Mouse (Mus musculus) MEL (cell line): ENCODE measurements around the gene Rph3al. TPM values are rescaled to one million over a fixed set of nuclear protein-coding genes. Genes with fewer than 3 reads are reported as not detected.

Experiments
- DNase-seq: peaks from one replicate; pipeline ENCODE4 v3.0.0; 2011; ENCODE audit warnings: low read depth, low spot score
- H3K27ac ChIP-seq: 2 replicates; pipeline ENCODE4 v1.5.1; 2012; ENCODE audit warnings: low read depth, mild to moderate bottlenecking, control low read depth, low read length, moderate library complexity; ENCODE audit not compliant: control insufficient read depth
- H3K27me3 ChIP-seq, 2 experiments: fragments of 150-350 bp in 1 of 2; sonication (generic) in 1 of 2; 2 replicates each; pipeline ENCODE4 v1.6.1; 2012; ENCODE audit warnings: low read length in 2 of 2, mild to moderate bottlenecking in 2 of 2, improper control_type of control experiment in 1 of 2, moderate library complexity in 1 of 2; ENCODE audit not compliant: insufficient read depth in 2 of 2, control insufficient read depth in 1 of 2
- H3K36me3 ChIP-seq, 2 experiments: 2 replicates each; pipeline ENCODE4 v1.6.1; 2012 to 2014; ENCODE audit warnings: low read length in 2 of 2, improper control_type of control experiment in 1 of 2, inconsistent platforms in 1 of 2, mild to moderate bottlenecking in 1 of 2; ENCODE audit not compliant: insufficient read depth in 2 of 2, control insufficient read depth in 1 of 2
- H3K4me1 ChIP-seq, 2 experiments: fragments of 150-350 bp in 1 of 2; sonication (generic) in 1 of 2; 2 replicates each; pipeline ENCODE4 v1.6.1; 2012; ENCODE audit warnings: low read length in 2 of 2, improper control_type of control experiment in 1 of 2, mild to moderate bottlenecking in 1 of 2; ENCODE audit not compliant: insufficient read depth in 2 of 2, control insufficient read depth in 1 of 2
- H3K4me3 ChIP-seq, 2 experiments: fragments of 150-350 bp in 1 of 2; sonication (generic) in 1 of 2; 2 replicates each; pipeline ENCODE4 v1.5.1; 2012; ENCODE audit warnings: low read depth in 2 of 2, low read length in 2 of 2, mild to moderate bottlenecking in 2 of 2, moderate library complexity in 2 of 2, control low read depth in 1 of 2, improper control_type of control experiment in 1 of 2; ENCODE audit not compliant: control insufficient read depth in 1 of 2, insufficient read depth in 1 of 2
- H3K79me2 ChIP-seq: 2 replicates; pipeline ENCODE4 v1.6.1; 2012; ENCODE audit warnings: mild to moderate bottlenecking, low read length, moderate library complexity; ENCODE audit not compliant: control insufficient read depth, poor library complexity, insufficient read depth
- H3K9ac ChIP-seq: 2 replicates; pipeline ENCODE4 v1.6.1; 2012; ENCODE audit warnings: low read depth, mild to moderate bottlenecking, control low read depth, low read length, moderate library complexity; ENCODE audit not compliant: control insufficient read depth, poor library complexity, severe bottlenecking
- H3K9me3 ChIP-seq: fragments of 150-350 bp; sonication (generic); replicated peaks from 2 replicates; pipeline ENCODE4 v1.6.1; 2012; ENCODE audit warnings: mild to moderate bottlenecking, low read length, improper control_type of control experiment, moderate library complexity; ENCODE audit not compliant: insufficient read depth
- BHLHE40 ChIP-seq: IDR thresholded peaks from 2 replicates; pipeline ENCODE4 v1.6.1; 2012; ENCODE audit warnings: low read depth, mild to moderate bottlenecking, inconsistent platforms, low read length, improper control_type of control experiment, borderline replicate concordance
- CHD2 ChIP-seq: IDR thresholded peaks from 2 replicates; pipeline ENCODE4 v1.6.1; 2011; ENCODE audit warnings: low read length, improper control_type of control experiment
- E2F4 ChIP-seq: IDR thresholded peaks from 2 replicates; pipeline ENCODE4 v1.6.1; 2011; ENCODE audit warnings: low read depth, low read length, improper control_type of control experiment, borderline replicate concordance
- EP300 ChIP-seq, 2 experiments: IDR thresholded peaks; 2 replicates each; pipeline ENCODE4 v1.6.1; 2011; ENCODE audit warnings: improper control_type of control experiment in 2 of 2, low read length in 2 of 2, low read depth in 1 of 2, mild to moderate bottlenecking in 1 of 2
- ETS1 ChIP-seq: IDR thresholded peaks from 2 replicates; pipeline ENCODE4 v1.6.1; 2012; ENCODE audit warnings: low read depth, mild to moderate bottlenecking, inconsistent platforms, low read length, improper control_type of control experiment, moderate library complexity
- HCFC1 ChIP-seq: IDR thresholded peaks from 2 replicates; pipeline ENCODE4 v1.6.1; 2012; ENCODE audit warnings: low read depth, mild to moderate bottlenecking, inconsistent platforms, low read length, improper control_type of control experiment, moderate library complexity
- MAZ ChIP-seq: IDR thresholded peaks from 2 replicates; pipeline ENCODE4 v1.6.1; 2012; ENCODE audit warnings: low read depth, mild to moderate bottlenecking, inconsistent platforms, low read length, improper control_type of control experiment
- MXI1 ChIP-seq: IDR thresholded peaks from 2 replicates; pipeline ENCODE4 v1.6.1; 2011; ENCODE audit warnings: mild to moderate bottlenecking, low read depth, low read length, improper control_type of control experiment
- MYB ChIP-seq: IDR thresholded peaks from 2 replicates; pipeline ENCODE4 v1.6.1; 2011; ENCODE audit warnings: mild to moderate bottlenecking, low read depth, low read length, improper control_type of control experiment
- NELFE ChIP-seq: IDR thresholded peaks from 2 replicates; pipeline ENCODE4 v1.6.1; 2011; ENCODE audit warnings: low read depth, low read length, improper control_type of control experiment
- NRF1 ChIP-seq: IDR thresholded peaks from 2 replicates; pipeline ENCODE4 v1.6.1; 2014; ENCODE audit warnings: low read depth, mild to moderate bottlenecking, inconsistent platforms, low read length, improper control_type of control experiment, moderate library complexity; ENCODE audit not compliant: poor library complexity, insufficient read depth, severe bottlenecking
- POLR2A ChIP-seq, 2 experiments: IDR thresholded peaks; 2 replicates each; pipeline ENCODE4 v1.6.1; 2011 to 2012; ENCODE audit warnings: low read length in 2 of 2, mild to moderate bottlenecking in 2 of 2, control low read depth in 1 of 2, improper control_type of control experiment in 1 of 2, low read depth in 1 of 2, moderate library complexity in 1 of 2; ENCODE audit not compliant: control insufficient read depth in 1 of 2, insufficient read depth in 1 of 2, poor library complexity in 1 of 2
- RAD21 ChIP-seq: IDR thresholded peaks from 2 replicates; pipeline ENCODE4 v1.6.1; 2011; ENCODE audit warnings: mild to moderate bottlenecking, low read depth, low read length, improper control_type of control experiment
- RCOR1 ChIP-seq: IDR thresholded peaks from 2 replicates; pipeline ENCODE4 v1.6.1; 2012; ENCODE audit warnings: low read depth, mild to moderate bottlenecking, inconsistent platforms, low read length, improper control_type of control experiment
- SIN3A ChIP-seq: IDR thresholded peaks from 2 replicates; pipeline ENCODE4 v1.6.1; 2012; ENCODE audit warnings: low read length, improper control_type of control experiment, inconsistent platforms
- TBP ChIP-seq: IDR thresholded peaks from 2 replicates; pipeline ENCODE4 v1.8.0; 2011; ENCODE audit warnings: low read depth, low read length, improper control_type of control experiment
- TCF12 ChIP-seq: IDR thresholded peaks from 2 replicates; pipeline ENCODE4 v1.6.1; 2014; ENCODE audit warnings: low read depth, mild to moderate bottlenecking, inconsistent platforms, low read length, improper control_type of control experiment, moderate library complexity
- USF1 ChIP-seq: IDR thresholded peaks from 2 replicates; pipeline ENCODE4 v1.6.1; 2014; ENCODE audit warnings: low read depth, mild to moderate bottlenecking, inconsistent platforms, low read length, improper control_type of control experiment, moderate library complexity
- USF2 ChIP-seq, 2 experiments: IDR thresholded peaks; 2 replicates each; pipeline ENCODE4 v1.6.1; 2011 to 2012; ENCODE audit warnings: improper control_type of control experiment in 2 of 2, low read length in 2 of 2, borderline replicate concordance in 1 of 2, inconsistent platforms in 1 of 2, low read depth in 1 of 2, mild to moderate bottlenecking in 1 of 2; ENCODE audit not compliant: insufficient read depth in 1 of 2
- polyA plus RNA-seq, 2 experiments: library from polyadenylated mRNA; stranded (reverse) in 1 of 2; unstranded in 1 of 2; fragments of >175 nt in 1 of 2; fragments of >200 nt in 1 of 2; gene quantifications; 2 replicates each; pipeline versions ENCODE4 v1.2.1 to v1.2.4; 2012; ENCODE audit warnings: low replicate concordance in 2 of 2, low read depth in 1 of 2; ENCODE audit not compliant: insufficient read length in 2 of 2, insufficient read depth in 1 of 2, missing spikeins in 1 of 2
- total RNA-seq: library from RNA; depleted of rRNA; stranded (reverse); fragments of 300-350 nt; gene quantifications from 2 replicates; pipeline ENCODE4 v1.2.3, GENCODE M21; 2012

Rph3al gene
- total and polyA plus RNA-seq, 3 experiments: 9.4 to 23.0 TPM; not detected in 1

DNA sequence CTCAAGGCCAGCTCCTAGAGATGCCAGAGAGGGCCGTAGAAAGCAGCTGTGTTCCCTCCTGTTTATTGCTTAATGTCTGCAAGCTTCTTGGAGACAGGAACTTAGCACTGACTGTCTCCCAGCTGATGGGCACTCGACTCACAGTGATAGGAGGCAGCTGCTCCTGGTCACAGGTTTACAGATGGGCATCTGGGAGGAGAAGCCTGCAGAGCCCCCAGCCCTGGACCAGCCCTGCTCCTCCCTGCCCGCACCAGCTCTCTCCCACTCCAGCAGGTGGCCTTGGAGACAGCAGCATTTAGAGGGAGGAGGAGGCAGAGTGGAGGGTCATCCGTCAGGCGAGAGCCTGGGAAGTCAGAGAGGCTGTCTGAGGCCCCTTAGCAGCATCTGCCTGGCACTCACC, 130.7 kb downstream of the Rph3al start:
- Histone ChIP-seq H3K79me2 (no peaks in the 10 kb centered on the region), H3K4me1 (no peaks in the 10 kb centered on the region), H3K27me3 (peaks cover 3 to 24% of the 10 kb centered on the region in 2 experiments; a peak in 3 of 4 replicates), H3K4me3 (no peak overlapping the region), H3K9me3 (no peaks in the 10 kb centered on the region), H3K36me3 (no peaks in the 10 kb centered on the region), H3K27ac (no peak overlapping the region), H3K9ac (no peak overlapping the region)
- DNase-seq: no peak
- TF ChIP-seq SIN3A: no peak
- TF ChIP-seq RAD21: no peak
- no peak for TF ChIP-seq MXI1
- no peak for TF ChIP-seq USF1
- TF ChIP-seq RCOR1: no peak
- no peak for TF ChIP-seq CHD2
- no peak for TF ChIP-seq EP300 (IDR thresholded peaks at IDR 0.05; ENCODE audit: low read depth in 1 of 2, low read length in 2 of 2)

DNA sequence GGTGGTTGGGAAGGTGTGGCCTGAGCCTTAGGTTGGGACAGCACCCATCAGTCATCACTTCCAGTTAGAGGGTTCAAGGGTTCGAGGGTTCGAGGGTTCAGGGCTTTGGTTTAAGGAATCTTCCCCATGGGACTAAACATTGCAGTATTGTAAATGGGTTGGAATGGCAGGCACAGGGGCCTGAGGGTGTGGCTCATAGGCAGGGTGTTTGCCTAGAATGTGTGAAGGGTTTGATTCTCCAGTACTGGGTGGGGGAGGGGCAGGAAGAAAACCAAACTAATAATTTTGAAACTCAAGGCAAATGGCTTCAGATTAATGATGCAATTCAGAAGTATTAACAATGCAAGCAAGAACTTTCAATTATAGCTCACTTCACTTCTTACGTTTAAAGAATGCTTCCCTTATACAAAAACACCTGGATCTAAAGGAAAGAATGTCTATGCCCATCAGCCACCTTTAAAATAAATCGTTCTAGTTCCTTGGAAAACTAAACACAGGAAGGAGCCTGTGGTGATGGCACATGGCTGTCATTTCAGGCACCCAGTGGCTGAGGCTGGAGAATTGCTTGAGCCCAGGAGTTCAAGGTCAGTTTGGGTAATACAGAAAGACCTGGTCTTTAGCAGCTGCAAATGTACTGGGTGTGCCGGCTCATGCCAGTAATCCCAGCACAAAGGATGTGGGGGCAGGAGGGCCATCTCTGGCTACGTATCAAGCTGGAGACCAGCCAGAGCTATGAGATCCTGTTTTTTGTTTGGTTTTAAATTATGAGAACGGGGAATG, 136.3 kb downstream of the Rph3al start:
- Histone ChIP-seq H3K9ac (no peak overlapping the region), H3K27ac (no peak overlapping the region), H3K9me3 (no peaks in the 10 kb centered on the region), H3K36me3 (no peaks in the 10 kb centered on the region), H3K4me1 (no peaks in the 10 kb centered on the region), H3K79me2 (no peaks in the 10 kb centered on the region), H3K4me3 (no peak overlapping the region), H3K27me3 (peaks cover 0 to 7% of the 10 kb centered on the region in 2 experiments; a peak in 2 of 4 replicates)
- DNase-seq: no peak
- TF ChIP-seq MXI1 (no peak), NRF1 (no peak), MAZ (no peak), POLR2A (IDR thresholded peaks at IDR 0.05; ENCODE audit: control insufficient read depth in 1 of 2, insufficient read depth in 1 of 2, low read depth in 1 of 2, low read length in 2 of 2, poor library complexity in 1 of 2) (no peak), BHLHE40 (no peak), RAD21 (no peak), TBP (no peak), TCF12 (no peak), E2F4 (no peak), ETS1 (no peak), USF2 (IDR thresholded peaks at IDR 0.05; ENCODE audit: borderline replicate concordance in 1 of 2, insufficient read depth in 1 of 2, low read depth in 1 of 2, low read length in 2 of 2) (no peak), USF1 (no peak), HCFC1 (no peak), MYB (no peak), NELFE (no peak)
